Mouse (Mus musculus) CH12.LX (cell line): ENCODE measurements at regions not wholly inside any gene's neighbourhood (a gene's known extent, or its start where the extent isn't known, plus 50 kb on each side); places are given as distances from the start of the nearest gene placed in this dataset.

ENCODE experiments used
- DNase-seq: peaks from one replicate; pipeline ENCODE4 v3.0.0-alpha.2; 2013; ENCODE audit errors: extremely low read depth
- H3K27ac ChIP-seq: 2 replicates; pipeline ENCODE4 v1.5.1; 2012; ENCODE audit warnings: low read depth, mild to moderate bottlenecking, control low read depth, moderate library complexity; ENCODE audit not compliant: insufficient read depth
- H3K27me3 ChIP-seq: replicated peaks from 2 replicates; pipeline ENCODE3; 2012; ENCODE audit warnings: inconsistent platforms
- H3K36me3 ChIP-seq, 2 experiments: replicated peaks in 1 of 2; 2 replicates each; pipeline versions ENCODE3 to v1.6.1; 2012; ENCODE audit warnings: inconsistent platforms in 1 of 2, low read length in 1 of 2, mild to moderate bottlenecking in 1 of 2, mixed read lengths in 1 of 2, moderate library complexity in 1 of 2; ENCODE audit not compliant: control insufficient read depth in 1 of 2, insufficient read depth in 1 of 2
- H3K4me1 ChIP-seq, 2 experiments: 2 replicates each; pipeline ENCODE4 v1.6.1; 2012; ENCODE audit warnings: inconsistent platforms in 1 of 2, moderate library complexity in 1 of 2; ENCODE audit not compliant: insufficient read depth in 2 of 2, control insufficient read depth in 1 of 2
- H3K4me2 ChIP-seq: 2 replicates; pipeline ENCODE4 v1.6.1; 2012; ENCODE audit warnings: low read depth, mild to moderate bottlenecking, control low read depth; ENCODE audit not compliant: poor library complexity, insufficient read depth, severe bottlenecking
- H3K4me3 ChIP-seq, 3 experiments: fragments of 150-350 bp in 1 of 3; sonication (generic) in 1 of 3; replicated peaks in 1 of 3; 2 replicates each; pipeline versions ENCODE3 to v1.5.1; 2011 to 2012; ENCODE audit warnings: low read depth in 2 of 3, low read length in 2 of 3, mild to moderate bottlenecking in 2 of 3, moderate library complexity in 2 of 3, control low read depth in 1 of 3, improper control_type of control experiment in 1 of 3, inconsistent platforms in 1 of 3, mixed read lengths in 1 of 3; ENCODE audit not compliant: poor library complexity in 1 of 3
- H3K79me2 ChIP-seq: replicated peaks from 2 replicates; pipeline ENCODE4 v1.6.1; 2012; ENCODE audit warnings: mild to moderate bottlenecking, moderate library complexity; ENCODE audit not compliant: control insufficient read depth, poor library complexity, insufficient read depth, severe bottlenecking; ENCODE audit errors: extremely low read depth
- H3K9ac ChIP-seq: 2 replicates; pipeline ENCODE4 v1.6.1; 2012; ENCODE audit warnings: low read depth, mild to moderate bottlenecking, control low read depth, moderate library complexity; ENCODE audit not compliant: insufficient read depth
- H3K9me3 ChIP-seq: replicated peaks from 2 replicates; pipeline ENCODE3; 2012; ENCODE audit warnings: low read length, inconsistent platforms, mixed read lengths
- CHD1 ChIP-seq: IDR thresholded peaks from 2 replicates; pipeline ENCODE4 v1.6.1; 2012; ENCODE audit warnings: low read depth, low read length, improper control_type of control experiment, inconsistent platforms
- CHD2 ChIP-seq: IDR thresholded peaks from 2 replicates; pipeline ENCODE4 v1.6.1; 2011; ENCODE audit warnings: low read length, improper control_type of control experiment
- CTCF ChIP-seq, 2 experiments: IDR thresholded peaks in 1 of 2; conservative IDR thresholded peaks in 1 of 2; 2 replicates each; pipeline ENCODE4 v1.5.1; 2011 to 2012; ENCODE audit warnings: low read depth in 2 of 2, low read length in 2 of 2, improper control_type of control experiment in 1 of 2, inconsistent platforms in 1 of 2, mild to moderate bottlenecking in 1 of 2, moderate library complexity in 1 of 2
- E2F4 ChIP-seq: IDR thresholded peaks from 2 replicates; pipeline ENCODE4 v1.6.1; 2011; ENCODE audit warnings: low read depth, low read length, improper control_type of control experiment; ENCODE audit not compliant: insufficient replicate concordance
- ETS1 ChIP-seq: conservative IDR thresholded peaks from 2 replicates; pipeline ENCODE4 v1.6.1; 2012; ENCODE audit warnings: low read depth, mild to moderate bottlenecking, inconsistent platforms, low read length, improper control_type of control experiment, moderate library complexity
- IRF4 ChIP-seq: IDR thresholded peaks from 2 replicates; pipeline ENCODE4 v1.6.1; 2014; ENCODE audit warnings: low read depth, mild to moderate bottlenecking, inconsistent platforms, low read length, improper control_type of control experiment
- JUN ChIP-seq: IDR thresholded peaks from 2 replicates; pipeline ENCODE4 v1.6.1; 2011; ENCODE audit warnings: low read depth, mild to moderate bottlenecking, low read length, improper control_type of control experiment, moderate library complexity; ENCODE audit not compliant: insufficient read depth
- KAT2A ChIP-seq: IDR thresholded peaks from 2 replicates; pipeline ENCODE4 v1.6.1; 2012; ENCODE audit warnings: low read length, improper control_type of control experiment, inconsistent platforms; ENCODE audit not compliant: insufficient replicate concordance
- MAFK ChIP-seq: IDR thresholded peaks from 2 replicates; pipeline ENCODE4 v1.6.1; 2011; ENCODE audit warnings: low read length, improper control_type of control experiment; ENCODE audit not compliant: insufficient replicate concordance
- MAX ChIP-seq: IDR thresholded peaks from 2 replicates; pipeline ENCODE4 v1.6.1; 2011; ENCODE audit warnings: low read length, improper control_type of control experiment
- MAZ ChIP-seq: IDR thresholded peaks from 2 replicates; pipeline ENCODE4 v1.6.1; 2012; ENCODE audit warnings: low read depth, mild to moderate bottlenecking, inconsistent platforms, low read length, improper control_type of control experiment, moderate library complexity
- MEF2A ChIP-seq: IDR thresholded peaks from 2 replicates; pipeline ENCODE4 v1.6.1; 2014; ENCODE audit warnings: low read depth, mild to moderate bottlenecking, inconsistent platforms, low read length, improper control_type of control experiment, borderline replicate concordance
- NELFE ChIP-seq: IDR thresholded peaks from 2 replicates; pipeline ENCODE4 v1.6.1; 2011; ENCODE audit warnings: low read depth, low read length, improper control_type of control experiment
- NRF1 ChIP-seq: IDR thresholded peaks from 2 replicates; pipeline ENCODE4 v1.6.1; 2014; ENCODE audit warnings: low read depth, mild to moderate bottlenecking, inconsistent platforms, low read length, improper control_type of control experiment, moderate library complexity
- PAX5 ChIP-seq: IDR thresholded peaks from 2 replicates; pipeline ENCODE4 v1.6.1; 2012; ENCODE audit warnings: low read length, inconsistent platforms, mixed read lengths
- POLR2A ChIP-seq: IDR thresholded peaks from 2 replicates; pipeline ENCODE4 v1.6.1; 2011; ENCODE audit warnings: low read depth, mild to moderate bottlenecking, improper control_type of control experiment, low read length
- RAD21 ChIP-seq: IDR thresholded peaks from 2 replicates; pipeline ENCODE4 v1.6.1; 2011; ENCODE audit warnings: low read depth, mild to moderate bottlenecking, low read length, improper control_type of control experiment, moderate library complexity
- SMC3 ChIP-seq: IDR thresholded peaks from 2 replicates; pipeline ENCODE4 v1.6.1; 2011; ENCODE audit warnings: low read depth, low read length, improper control_type of control experiment
- TBP ChIP-seq: conservative IDR thresholded peaks from 2 replicates; pipeline ENCODE4 v1.6.1; 2011; ENCODE audit warnings: low read depth, low read length, improper control_type of control experiment
- USF1 ChIP-seq: IDR thresholded peaks from 2 replicates; pipeline ENCODE4 v1.6.1; 2014; ENCODE audit warnings: low read depth, mild to moderate bottlenecking, inconsistent platforms, low read length, improper control_type of control experiment
- USF2 ChIP-seq: conservative IDR thresholded peaks from 2 replicates; pipeline ENCODE4 v1.6.1; 2011; ENCODE audit warnings: low read depth, low read length, improper control_type of control experiment
- ZC3H11A ChIP-seq: IDR thresholded peaks from 2 replicates; pipeline ENCODE4 v1.6.1; 2012; ENCODE audit warnings: low read depth, mild to moderate bottlenecking, inconsistent platforms, low read length, improper control_type of control experiment
- ZMIZ1 ChIP-seq: IDR thresholded peaks from 2 replicates; pipeline ENCODE4 v1.6.1; 2012; ENCODE audit warnings: low read depth, mild to moderate bottlenecking, inconsistent platforms, low read length, improper control_type of control experiment
- dilution Hi-C: fragments of 300-500 bp; cut with MboI; formaldehyde crosslinking; loops from 2 replicates; pipeline ENCODE4 v1.14.3; 2020; ENCODE audit warnings: low sequenced_read_pairs; ENCODE audit not compliant: extremely low pct_unique_long_range_greater_than_20kb, extremely low pct_ligation_motif_present
- in situ Hi-C: fragments of 300-500 bp; cut with MboI; formaldehyde crosslinking; loops from 3 replicates; pipeline ENCODE4 v1.14.3; 2019; ENCODE audit warnings: low sequenced_read_pairs, low pct_ligation_motif_present, low pct_unique_long_range_greater_than_20kb, mixed read lengths

DNA sequence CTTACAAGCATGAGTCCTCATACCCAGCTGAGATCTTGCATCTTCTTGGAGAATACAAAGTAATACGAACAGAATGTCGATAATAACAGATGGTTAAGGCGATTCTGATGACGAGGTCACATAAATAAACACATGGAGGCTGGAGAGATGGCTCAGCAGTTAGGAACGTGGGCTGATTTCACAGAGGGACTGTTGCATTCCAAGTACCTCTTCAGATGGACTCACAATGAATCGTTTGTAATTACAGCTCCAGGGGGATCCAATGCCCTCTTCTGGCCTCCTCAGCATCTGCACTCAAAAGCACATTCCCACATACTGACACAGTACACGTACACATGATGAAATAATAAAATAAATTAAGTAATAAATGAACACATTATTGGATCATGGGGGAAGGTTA, 228.3 kb downstream of the Mreg start:
- DNase-seq = no peak
- no peaks in the 10 kb centered on the region for H3K4me1 ChIP-seq
- H3K27me3 ChIP-seq = no peaks in the 10 kb centered on the region
- H3K9ac ChIP-seq = no peak overlapping the region
- no peaks in the 10 kb centered on the region for H3K9me3 ChIP-seq
- H3K4me2 ChIP-seq = no peak overlapping the region
- in situ Hi-C loops = no loop called here
- H3K36me3 ChIP-seq = no peaks in the 10 kb centered on the region
- no peaks in the 10 kb centered on the region for H3K79me2 ChIP-seq
- TF ChIP-seq E2F4 (no peak), PAX5 (no peak), USF1 (no peak), MAFK (no peak), JUN (no peak), IRF4 (no peak), MAZ (no peak), ZMIZ1 (no peak)
- H3K27ac ChIP-seq = no peak overlapping the region
- dilution Hi-C loops = no loop called here
- H3K4me3 ChIP-seq = no peak overlapping the region

DNA sequence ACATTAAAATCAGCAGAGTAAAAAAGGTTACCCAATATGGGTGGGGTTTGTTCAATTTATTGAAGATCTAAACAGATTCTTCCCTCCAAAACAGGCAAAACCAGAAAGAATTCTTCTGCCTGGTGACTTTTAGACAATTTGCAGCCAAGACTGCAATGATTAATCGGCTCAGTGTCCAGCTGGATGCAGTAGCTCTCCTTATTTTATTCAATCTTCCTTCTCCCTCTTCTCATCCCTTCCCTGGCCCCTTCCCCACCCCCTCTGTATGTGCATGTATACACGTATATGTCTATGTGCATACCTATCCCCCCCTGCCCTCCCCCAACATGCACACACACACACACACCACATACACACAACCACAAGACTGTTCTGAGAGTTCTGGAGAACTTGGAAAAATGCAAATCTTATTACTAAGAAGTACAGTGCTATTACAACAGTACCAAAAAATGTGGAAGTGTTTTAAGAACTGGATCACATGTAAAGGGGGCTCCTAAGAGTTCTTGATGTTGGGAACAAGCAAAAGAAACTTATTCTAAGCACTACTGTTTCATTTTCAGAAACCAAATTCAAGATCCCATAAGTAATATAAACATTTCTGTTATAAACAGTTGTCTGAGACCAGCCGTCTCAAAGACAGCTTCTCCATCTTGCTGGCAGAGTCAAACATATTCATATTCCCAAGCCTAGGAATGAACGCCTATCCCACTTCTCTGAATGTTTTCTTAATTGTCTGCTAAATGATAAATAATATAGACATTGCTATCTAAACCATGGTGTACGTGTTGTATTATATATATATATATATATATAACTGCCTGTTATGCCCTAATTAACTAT, 229.5 kb downstream of the Mreg start:
- H3K4me1 ChIP-seq = no peaks in the 10 kb centered on the region
- H3K4me3 ChIP-seq = no peak overlapping the region
- in situ Hi-C loops = no loop called here
- DNase-seq = no peak
- TF ChIP-seq USF2 (no peak), SMC3 (no peak), POLR2A (no peak), TBP (no peak), E2F4 (no peak), PAX5 (no peak), CHD2 (no peak)
- no peaks in the 10 kb centered on the region for H3K79me2 ChIP-seq
- no peak overlapping the region for H3K9ac ChIP-seq
- dilution Hi-C loops = no loop called here
- no peaks in the 10 kb centered on the region for H3K9me3 ChIP-seq
- H3K4me2 ChIP-seq = no peak overlapping the region
- no peaks in the 10 kb centered on the region for H3K27me3 ChIP-seq
- no peak overlapping the region for H3K27ac ChIP-seq
- no peaks in the 10 kb centered on the region for H3K36me3 ChIP-seq

DNA sequence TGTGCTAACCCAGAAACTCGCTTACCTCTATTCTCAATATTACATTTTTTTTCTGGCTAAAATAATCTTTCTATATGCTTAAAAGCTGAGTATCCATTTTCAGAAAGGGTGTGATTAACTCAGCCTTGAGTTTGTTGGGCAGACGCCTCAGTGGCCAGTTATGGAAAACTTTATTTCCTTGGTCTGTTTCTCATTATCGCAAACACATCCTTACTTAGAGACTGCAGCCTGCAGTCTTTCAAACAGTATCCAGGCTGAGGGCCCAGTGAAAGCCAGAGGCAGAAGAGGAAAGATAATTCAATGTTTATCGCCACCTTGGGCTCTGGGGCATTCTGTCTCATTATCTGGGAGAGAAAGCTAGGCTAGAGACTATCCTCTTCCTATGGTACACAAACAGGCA, 231.5 kb downstream of the Mreg start:
- Histone ChIP-seq H3K9me3 (no peaks in the 10 kb centered on the region), H3K27me3 (no peaks in the 10 kb centered on the region), H3K4me2 (no peak overlapping the region), H3K4me3 (no peak overlapping the region), H3K36me3 (no peaks in the 10 kb centered on the region), H3K9ac (no peak overlapping the region), H3K79me2 (no peaks in the 10 kb centered on the region), H3K4me1 (no peaks in the 10 kb centered on the region), H3K27ac (no peak overlapping the region)
- DNase-seq = no peak
- in situ Hi-C loops = no loop called here
- dilution Hi-C loops = no loop called here
- TF ChIP-seq KAT2A = no peak
- TF ChIP-seq MEF2A = no peak
- TF ChIP-seq JUN = no peak
- no peak for TF ChIP-seq CTCF (conservative IDR thresholded peaks at IDR 0.05 in 1 of 2, IDR thresholded peaks at IDR 0.05 in 1 of 2; ENCODE audit: low read depth in 2 of 2, low read length in 2 of 2)
- TF ChIP-seq NELFE = no peak
- no peak for TF ChIP-seq CHD1
- no peak for TF ChIP-seq E2F4
- no peak for TF ChIP-seq NRF1
- TF ChIP-seq POLR2A = no peak
- TF ChIP-seq ETS1 = no peak
- no peak for TF ChIP-seq MAX
- TF ChIP-seq RAD21 = no peak
- TF ChIP-seq ZC3H11A = no peak
